Mouse (Mus musculus) adrenal gland, adult 2 months (tissue): ENCODE measurements around the gene Trnt1. TPM values are rescaled to one million over a fixed set of nuclear protein-coding genes. Genes with fewer than 3 reads are reported as not detected.
A peak's percentile ranks its signal among the peaks of the same experiment; 100 is the strongest.

Experiments
- DNase-seq: peaks from one replicate; pipeline ENCODE4 v3.0.0; 2021
- polyA plus RNA-seq: library from polyadenylated mRNA; depleted of rRNA; stranded (reverse); fragments of >200 nt; gene quantifications from 2 replicates; pipeline ENCODE4 v1.2.3, GENCODE M21; 2012; rRNA removed
- total RNA-seq, 2 experiments: library from RNA; stranded (reverse); gene quantifications; 2 replicates each; pipeline ENCODE4 v1.2.3; 2021

The Trnt1 gene
- total and polyA plus RNA-seq, 3 experiments, result 14.0 to 52.7 (median 52.1) TPM

DNA sequence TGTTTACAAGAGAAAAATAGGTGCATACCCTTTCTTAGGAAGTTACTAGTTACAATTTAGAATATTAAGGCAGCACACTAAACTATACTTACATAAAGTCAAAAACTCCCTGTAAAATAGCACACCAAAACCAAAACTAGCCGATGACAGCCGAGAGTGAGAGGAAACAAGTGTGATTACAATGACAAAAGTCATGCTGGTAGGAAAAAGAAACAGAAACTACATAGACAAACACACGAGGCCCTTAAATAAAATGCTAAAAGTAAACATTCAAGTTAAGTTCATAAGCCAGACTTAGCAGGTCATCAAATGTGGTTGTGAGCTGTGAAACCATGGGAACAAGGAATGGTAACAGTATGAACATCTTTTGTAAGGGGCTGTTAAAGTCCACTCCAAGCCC is 18.2 kb downstream of the Trnt1 start:
- no peak for DNase-seq

DNA sequence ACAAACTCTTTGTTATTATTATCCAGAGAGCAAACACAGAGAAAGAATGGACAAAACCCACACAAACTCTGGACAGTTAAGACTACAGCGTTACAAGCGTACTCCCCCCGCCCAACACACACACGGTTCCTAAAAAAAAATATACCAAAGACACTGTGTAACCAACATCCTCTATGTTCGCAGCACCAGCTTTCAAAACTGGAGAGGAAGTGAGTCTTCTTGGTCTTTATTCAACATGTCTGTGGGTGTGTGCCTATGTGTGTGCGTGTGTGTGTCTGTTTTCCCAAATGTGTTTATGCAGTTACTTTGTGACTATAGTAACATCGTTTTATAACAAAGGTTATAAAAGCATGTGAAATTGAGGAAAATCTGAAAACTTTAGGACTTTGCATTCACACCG is 22.5 kb downstream of the Trnt1 start:
- no peak for DNase-seq

DNA sequence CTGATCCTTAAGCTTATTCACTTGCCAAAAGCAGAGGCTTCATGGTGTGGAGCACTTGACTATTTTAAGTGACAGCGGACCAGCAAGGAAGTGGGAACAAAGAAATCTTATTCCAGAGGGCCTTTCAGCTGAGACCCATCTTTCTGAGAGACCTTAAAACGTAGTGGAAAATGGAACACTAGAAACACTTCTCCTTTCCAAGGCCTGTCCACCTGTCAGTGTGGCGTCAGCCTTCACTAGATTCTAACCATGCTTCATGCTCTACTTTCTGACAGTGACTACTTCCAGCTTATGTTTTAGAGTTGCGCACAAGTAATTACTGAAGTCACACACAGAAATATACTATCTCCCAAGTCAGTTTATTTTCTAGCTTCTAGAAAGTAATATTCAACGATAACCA is 23.6 kb downstream of the Trnt1 start:
- no peak for DNase-seq

DNA sequence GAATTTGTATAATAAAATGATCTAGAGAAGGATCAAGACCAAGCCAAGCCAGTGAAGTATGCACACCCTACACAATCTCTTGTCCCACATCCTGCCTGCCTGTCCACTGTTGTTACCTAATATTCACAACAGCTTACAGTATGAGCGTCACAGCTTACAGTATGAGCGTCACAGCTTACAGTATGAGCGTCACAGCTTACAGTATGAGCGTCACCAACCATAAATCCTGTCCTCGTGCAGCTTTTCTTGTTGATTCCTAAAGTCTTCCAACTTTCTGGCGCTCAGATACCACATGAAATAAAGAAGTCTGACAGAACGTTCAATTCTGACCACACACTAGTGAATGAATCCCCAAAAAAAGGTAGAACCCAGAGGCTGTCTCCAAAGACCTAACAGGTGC is 24.2 kb downstream of the Trnt1 start:
- DNase-seq, result no peak

DNA sequence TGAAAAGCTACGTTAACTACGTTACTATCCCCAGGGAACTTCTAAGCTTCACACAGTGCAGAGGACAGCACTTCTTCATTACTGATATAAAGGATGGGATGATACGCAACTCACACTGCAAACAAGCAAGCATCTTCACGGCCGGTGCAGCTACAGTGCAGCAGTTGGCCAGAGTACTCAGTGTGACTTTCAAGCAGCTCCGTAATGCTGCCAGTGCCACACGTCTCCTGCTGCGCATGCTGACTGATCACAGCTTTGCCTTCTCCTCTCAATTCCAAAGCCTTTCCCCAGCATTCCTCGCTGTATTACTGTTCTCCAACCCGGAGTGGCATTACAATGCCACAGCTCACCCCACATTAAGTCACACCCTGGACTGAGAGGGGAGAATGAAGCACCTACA is 24.7 kb downstream of the Trnt1 start:
- DNase-seq, result no peak

DNA sequence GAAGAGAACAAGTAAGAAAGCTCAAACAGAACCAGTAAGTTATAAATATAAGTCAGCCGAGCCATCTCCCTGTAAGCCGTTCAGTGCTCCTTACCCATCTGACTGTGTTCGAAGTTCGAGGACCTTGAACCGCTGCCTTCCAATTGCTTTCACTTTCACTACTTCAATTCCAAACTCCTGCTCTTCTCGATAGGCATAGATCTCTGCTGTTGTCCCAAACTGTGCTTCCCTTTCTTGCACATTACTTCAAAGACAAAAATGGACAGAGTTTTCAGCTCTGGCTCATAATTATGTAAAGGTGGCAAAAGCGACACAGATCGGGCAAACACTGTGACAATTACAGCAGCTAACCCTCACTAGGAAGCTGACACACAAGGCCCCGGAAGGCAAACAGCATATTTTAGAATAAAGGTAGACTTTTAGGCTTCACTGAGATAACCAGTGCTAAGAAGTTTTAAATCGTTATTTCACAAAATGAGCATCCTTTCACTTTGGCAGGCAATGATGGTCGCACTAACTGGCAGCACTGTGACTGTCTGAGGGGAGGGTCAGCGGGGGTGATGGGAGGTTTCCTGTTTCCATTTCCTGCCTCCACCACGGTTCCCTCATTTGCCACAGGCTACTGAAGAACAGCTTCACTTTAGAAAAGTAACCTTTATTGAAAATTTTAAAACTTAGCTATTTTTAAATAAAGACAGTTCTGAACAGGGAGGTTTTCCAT is 25.3 kb downstream of the Trnt1 start:
- no peak for DNase-seq

DNA sequence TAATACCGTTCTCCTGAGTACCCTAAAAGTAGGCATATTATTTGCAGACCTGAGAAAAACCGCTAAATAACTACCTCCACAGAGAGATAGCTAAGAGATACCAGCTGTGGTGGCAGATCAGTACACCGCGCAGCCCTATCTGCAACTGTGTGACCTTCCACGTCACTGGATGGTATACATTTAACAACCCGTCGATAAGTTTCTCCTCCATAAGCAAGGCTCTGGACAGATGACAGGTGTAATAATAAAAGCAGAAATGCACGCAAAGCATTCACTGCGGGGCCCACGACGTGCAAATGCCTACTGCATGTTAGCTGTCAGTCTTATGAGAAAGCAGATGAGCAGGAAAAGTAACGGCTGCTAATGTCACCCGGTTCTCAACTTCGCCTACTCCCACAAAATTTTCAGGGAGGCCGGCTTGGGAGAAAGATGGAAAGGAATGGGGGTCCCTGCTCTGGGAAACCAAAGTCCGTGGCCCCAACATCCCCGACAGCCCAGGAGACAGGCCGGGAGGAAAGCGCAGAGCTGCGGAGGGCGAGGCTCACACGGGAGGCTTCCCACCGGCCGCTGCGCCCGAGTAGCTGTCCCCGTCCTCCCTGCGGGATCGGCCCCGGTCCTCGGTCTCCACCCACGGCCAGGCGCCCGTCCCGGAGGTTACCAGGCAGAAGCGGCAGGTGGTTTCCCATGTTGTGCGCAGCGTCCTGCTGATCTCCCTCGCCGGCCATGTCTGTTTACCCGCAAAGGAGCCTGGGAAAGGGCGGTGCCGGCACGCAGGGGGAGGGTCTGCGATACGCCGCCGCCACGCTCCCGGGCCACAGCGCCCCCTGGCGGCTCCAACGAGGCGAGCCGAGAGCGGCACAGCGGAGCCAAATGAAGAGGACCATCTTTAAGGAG is 30.7 kb downstream of the Trnt1 start, which contains the start of gene Crbn:
Gene Crbn (minus strand): TSS at position 745 of the 894 bp plus-strand sequence.
- peak; percentile 94 for DNase-seq

DNA sequence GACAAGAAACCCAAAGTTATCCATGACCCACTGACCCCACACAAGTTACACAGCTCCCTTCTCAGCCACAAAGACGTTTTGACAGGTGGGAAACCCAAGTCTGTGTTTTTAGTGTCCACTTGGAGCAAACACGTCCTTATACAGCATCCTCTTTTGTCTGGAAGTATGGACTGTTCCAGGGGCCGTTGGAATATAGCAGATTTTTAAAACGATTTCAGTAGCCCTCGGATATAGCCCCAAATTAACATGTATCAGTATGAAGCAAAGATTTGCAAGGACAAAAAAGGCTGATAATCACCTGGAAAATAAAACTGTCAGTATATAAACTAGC is 31.3 kb downstream of the Trnt1 start:
- no peak for DNase-seq

DNA sequence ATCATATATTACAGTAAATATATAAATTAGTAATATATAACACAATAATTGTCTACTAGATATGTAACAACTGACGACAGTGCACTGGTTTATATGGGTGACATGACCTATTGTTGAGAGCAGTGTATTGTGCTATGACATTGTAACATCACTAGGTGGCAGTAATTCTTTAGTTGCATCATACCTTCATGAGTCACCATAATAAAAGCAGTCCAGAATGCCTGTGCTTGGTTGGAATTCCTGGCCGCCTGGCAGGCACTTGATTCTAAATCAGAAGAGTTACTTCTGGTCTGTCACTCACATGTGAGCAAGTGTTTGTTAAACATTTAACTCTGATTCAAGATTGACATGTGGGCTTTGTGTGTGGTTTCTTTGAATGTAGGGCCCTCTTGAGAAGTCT is 36.0 kb downstream of the Trnt1 start:
- peak; percentile 20 for DNase-seq

DNA sequence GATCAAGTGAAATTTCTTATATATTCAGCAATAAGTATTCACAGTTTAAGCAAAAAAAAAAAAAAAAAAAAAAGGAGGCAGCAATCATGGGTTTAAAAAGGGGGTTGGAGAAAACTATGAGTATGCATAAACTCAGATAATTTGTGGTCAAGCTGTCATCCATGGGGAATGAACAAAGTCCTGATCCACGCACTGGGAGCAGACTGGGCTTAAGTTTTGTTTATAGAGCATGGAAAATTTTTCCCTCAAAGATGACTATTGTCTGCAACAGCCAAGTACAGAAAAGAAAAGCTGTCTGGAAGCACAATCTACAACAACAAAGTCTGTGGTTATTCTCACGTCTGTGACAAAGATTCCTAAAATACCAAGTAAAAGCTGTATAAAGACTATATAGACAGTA is 40.2 kb downstream of the Trnt1 start:
- DNase-seq, result no peak

DNA sequence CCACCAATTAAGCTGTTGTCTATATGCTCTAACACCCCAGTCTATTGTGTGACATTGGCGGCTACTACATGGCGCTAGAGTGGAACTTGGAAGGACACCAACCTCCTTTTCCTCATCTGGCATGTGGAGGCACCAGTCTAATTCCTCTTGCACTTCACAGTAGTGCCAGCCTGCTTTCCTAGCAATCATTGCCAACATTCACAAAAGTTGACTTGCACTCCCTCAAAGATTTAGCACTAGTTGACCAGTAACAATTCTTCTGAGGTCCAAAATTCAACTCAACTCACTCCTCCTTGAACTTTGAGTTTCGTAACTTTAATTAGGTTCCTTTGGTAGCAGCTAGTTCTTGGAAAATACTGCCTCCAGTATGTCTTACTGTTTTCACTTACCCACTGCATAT is 41.8 kb downstream of the Trnt1 start:
- no peak for DNase-seq

DNA sequence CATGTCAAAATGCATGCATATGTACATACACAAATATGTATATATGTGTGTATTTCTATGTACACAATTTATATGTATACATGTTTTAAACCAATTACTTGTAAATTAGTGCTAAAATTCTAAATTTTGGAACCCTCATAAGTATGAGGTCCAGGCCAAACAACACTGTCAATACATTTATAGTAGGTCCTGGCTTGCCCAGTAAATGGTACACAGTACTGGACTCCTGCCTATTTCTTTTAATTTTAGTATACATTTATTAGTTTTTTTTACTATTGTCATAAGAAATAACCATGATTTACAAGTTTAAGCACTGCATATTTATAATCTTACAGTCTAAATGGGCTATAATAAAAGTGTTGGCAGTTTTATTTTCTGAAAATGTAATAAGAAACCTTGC is 50.3 kb downstream of the Trnt1 start:
- no peak for DNase-seq

DNA sequence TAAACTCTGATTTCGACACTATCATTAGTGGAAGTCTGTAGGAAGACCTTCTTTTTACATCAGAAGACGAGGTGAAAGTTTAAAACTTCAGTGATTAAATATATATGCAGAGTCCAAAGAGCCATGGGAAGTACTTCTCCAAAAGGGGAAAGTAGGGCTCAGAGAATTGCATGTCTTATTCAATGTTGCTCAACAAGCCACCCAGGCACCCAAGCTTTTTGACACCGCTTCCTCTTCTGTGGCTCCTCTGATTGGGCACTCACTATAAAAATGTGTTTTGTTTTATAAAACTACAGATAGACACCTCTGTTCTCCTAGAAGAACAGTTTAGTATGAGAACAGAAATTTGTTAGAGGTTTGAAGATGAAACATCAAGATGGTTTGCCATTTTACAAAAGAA is 51.0 kb downstream of the Trnt1 start:
- DNase-seq, result no peak

DNA sequence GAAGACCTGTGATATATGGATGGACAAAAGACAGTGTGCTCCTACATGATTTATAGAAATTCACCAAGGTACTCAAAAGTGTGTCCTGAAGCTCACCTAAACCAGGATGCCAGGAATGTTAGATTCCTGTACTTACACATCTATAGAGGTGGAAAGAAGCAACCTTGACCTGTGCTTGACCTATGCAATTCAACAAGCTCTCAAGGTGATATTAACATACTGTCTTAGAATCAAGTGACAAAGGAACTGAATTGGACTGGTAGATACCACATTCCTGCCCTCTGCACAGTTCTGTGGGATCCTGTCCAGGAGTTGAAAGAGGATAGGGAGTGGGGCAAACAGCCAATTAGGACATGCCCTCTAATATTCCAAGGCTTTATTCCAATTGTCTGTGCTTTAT is 51.6 kb downstream of the Trnt1 start:
- DNase-seq, result no peak

DNA sequence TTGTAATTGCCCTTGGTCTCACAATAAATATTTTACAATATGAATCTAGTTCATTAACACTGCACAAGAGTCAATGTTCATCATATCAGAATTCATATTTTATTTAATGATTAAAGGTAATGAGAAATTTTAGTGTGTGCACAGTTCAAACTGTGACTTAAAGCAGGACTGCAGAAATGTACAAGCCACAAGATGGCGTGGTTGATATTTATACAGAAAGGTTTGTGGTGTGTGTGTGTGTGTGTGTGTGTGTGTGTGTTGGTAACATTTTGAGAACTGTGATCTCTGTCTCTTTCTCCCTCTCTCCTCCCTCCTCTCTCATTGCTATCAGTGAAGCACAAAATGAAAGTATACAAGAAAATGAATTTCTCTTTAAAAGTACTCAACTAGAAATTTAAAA is 53.4 kb downstream of the Trnt1 start:
- DNase-seq, result peak; percentile 11

Other genes starting within 250 kb of the Trnt1 start
- not detected for gene Il5ra, start 20.1 kb upstream of the Trnt1 start, total RNA-seq
- not detected in 2 replicates for gene Il5ra, start 20.1 kb upstream of the Trnt1 start, polyA plus RNA-seq
- 10 to 100 TPM; 60.4 to 69.3 TPM for gene Crbn, start 31.0 kb downstream of the Trnt1 start, total RNA-seq
- 5.6 and 10.7 TPM in 2 replicates for gene Crbn, start 31.0 kb downstream of the Trnt1 start, polyA plus RNA-seq